Mouse (Mus musculus): ENCODE data around the gene Gm3532.
"Not testable (repeated sequence)": the region's sequence is repeated elsewhere in the genome, so short reads cannot be mapped to it uniquely, and the experiment has no call there.

The Gm3532 gene

GRCm38 (mm10) chr14:5538196-5538595 is at the start of gene Gm3532:
Gene Gm3532 (plus strand): TSS chr14:5538496.
- in situ Hi-C loops (cut with MseI, MboI), result not testable (repeated sequence)

GRCm38 (mm10) chr14:5501374-5501773 is 36.9 kb upstream of the Gm3532 start, which contains the start of gene Gm3488:
Gene Gm3488 (plus strand): TSS chr14:5501674.
- in situ Hi-C loops (cut with MseI, MboI), result not testable (repeated sequence)
